Mouse (Mus musculus): Measurements from ENCODE around the gene Gm5414. TPM values are rescaled to one million over a fixed set of nuclear protein-coding genes. Genes with fewer than 3 reads are reported as not detected.

The Gm5414 gene
- polyA plus RNA-seq, 1 experiment from 2014 or later: not detected

- Histone ChIP-seq H3K27me3 (ENCODE audit: control insufficient read depth, insufficient read depth, low read length) (no peaks in the 10 kb centered on the region), H3K4me2 (replicated peaks; ENCODE audit: low read depth, low read length) (no peak overlapping the region), H3K9ac (ENCODE audit: low read depth, low read length) (no peak overlapping the region), H3K27ac (ENCODE audit: low read depth, low read length) (no peak overlapping the region), H3K36me3 (ENCODE audit: control insufficient read depth, insufficient read depth, low read length) (no peaks in the 10 kb centered on the region), H3K4me3 (ENCODE audit: low read depth, low read length) (no peak overlapping the region), H3K9me3 (ENCODE audit: control insufficient read depth, low read length) (no peaks in the 10 kb centered on the region), H3K4me1 (replicated peaks; ENCODE audit: control insufficient read depth, insufficient read depth, low read length) (no peaks in the 10 kb centered on the region)
- WGBS: 87% methylated on average over 5 of the region's 5 CpGs
- DNase-seq (ENCODE audit: low spot score): no peak
- no peak for ATAC-seq (ENCODE audit: low FRiP score)
Observed at GRCm38 (mm10) chr15:101575506-101575905, 52.5 kb downstream of the Gm5414 start.

Other genes with a start within 250 kb of the Gm5414 start
- gene Krt7, start 217.1 kb downstream of the Gm5414 start, polyA plus RNA-seq (2014; fragmentation: Nextera tagmentation; extraction: Ambion mirVana): 9.0 and 12.0 TPM in 2 replicates
- gene Krt87, start 189.4 kb downstream of the Gm5414 start, polyA plus RNA-seq (2014; fragmentation: Nextera tagmentation; extraction: Ambion mirVana): 0.08 TPM in 1 of 2 replicates, not detected in the other
- gene Krt88, start 180.4 kb downstream of the Gm5414 start, polyA plus RNA-seq (2014; fragmentation: Nextera tagmentation; extraction: Ambion mirVana): not detected in 2 replicates
- not detected in 2 replicates for gene Krt81, start 164.4 kb downstream of the Gm5414 start, polyA plus RNA-seq (2014; fragmentation: Nextera tagmentation; extraction: Ambion mirVana)
- gene Krt86, start 154.7 kb downstream of the Gm5414 start, polyA plus RNA-seq (2014; fragmentation: Nextera tagmentation; extraction: Ambion mirVana): not detected in 2 replicates
- gene Krt83, start 136.7 kb downstream of the Gm5414 start, polyA plus RNA-seq (2014; fragmentation: Nextera tagmentation; extraction: Ambion mirVana): not detected in 2 replicates
- gene Gm49425, start 110.9 kb downstream of the Gm5414 start, polyA plus RNA-seq (2014; fragmentation: Nextera tagmentation; extraction: Ambion mirVana): not detected in 2 replicates
- not detected in 2 replicates for gene Krt84, start 95.4 kb downstream of the Gm5414 start, polyA plus RNA-seq (2014; fragmentation: Nextera tagmentation; extraction: Ambion mirVana)
- gene Krt82, start 77.5 kb downstream of the Gm5414 start, polyA plus RNA-seq (2014; fragmentation: Nextera tagmentation; extraction: Ambion mirVana): not detected in 2 replicates
- gene Krt90, start 65.2 kb downstream of the Gm5414 start, polyA plus RNA-seq (2014; fragmentation: Nextera tagmentation; extraction: Ambion mirVana): 0.07 and 0.42 TPM in 2 replicates
- gene Krt75, start 54.3 kb downstream of the Gm5414 start, polyA plus RNA-seq (2014; fragmentation: Nextera tagmentation; extraction: Ambion mirVana): 0.04 and 0.05 TPM in 2 replicates
- gene Gm5478, start 19.2 kb upstream of the Gm5414 start, polyA plus RNA-seq (2014; fragmentation: Nextera tagmentation; extraction: Ambion mirVana): not detected in 2 replicates
- not detected in 2 replicates for gene Krt6b, start 52.1 kb upstream of the Gm5414 start, polyA plus RNA-seq (2014; fragmentation: Nextera tagmentation; extraction: Ambion mirVana)
- not detected in 2 replicates for gene Krt6a, start 66.1 kb upstream of the Gm5414 start, polyA plus RNA-seq (2014; fragmentation: Nextera tagmentation; extraction: Ambion mirVana)
- 1.8 and 1.9 TPM in 2 replicates for gene Krt5, start 84.7 kb upstream of the Gm5414 start, polyA plus RNA-seq (2014; fragmentation: Nextera tagmentation; extraction: Ambion mirVana)
- gene Krt71, start 114.9 kb upstream of the Gm5414 start, polyA plus RNA-seq (2014; fragmentation: Nextera tagmentation; extraction: Ambion mirVana): not detected in 2 replicates
- 0.10 TPM in 1 of 2 replicates, not detected in the other for gene Krt72, start 158.3 kb upstream of the Gm5414 start, polyA plus RNA-seq (2014; fragmentation: Nextera tagmentation; extraction: Ambion mirVana)
- gene Krt73, start 174.2 kb upstream of the Gm5414 start, polyA plus RNA-seq (2014; fragmentation: Nextera tagmentation; extraction: Ambion mirVana): 0.08 and 0.24 TPM in 2 replicates
- not detected in 2 replicates for gene Krt2, start 190.0 kb upstream of the Gm5414 start, polyA plus RNA-seq (2014; fragmentation: Nextera tagmentation; extraction: Ambion mirVana)
- 1.5 and 1.8 TPM in 2 replicates for gene Krt1, start 222.6 kb upstream of the Gm5414 start, polyA plus RNA-seq (2014; fragmentation: Nextera tagmentation; extraction: Ambion mirVana)
- gene Krt77, start 241.5 kb upstream of the Gm5414 start, polyA plus RNA-seq (2014; fragmentation: Nextera tagmentation; extraction: Ambion mirVana): not detected in 2 replicates